Mouse (Mus musculus) spleen, adult 12 weeks (tissue): ENCODE data around the gene Ppm1b.
"Not testable (repeated sequence)": the region's sequence is repeated elsewhere in the genome, so short reads cannot be mapped to it uniquely, and the experiment has no call there.

ENCODE experiments used
- DNase-seq: peaks from one replicate; pipeline ENCODE4 v3.0.0; 2022; ENCODE audit warnings: low spot score

Ppm1b gene

GRCm38 (mm10) chr17:84956441-84956840, at the start of gene Ppm1b:
Ppm1b (plus strand) TSS chr17:84956741.
- DNase-seq, result no peak

DNA sequence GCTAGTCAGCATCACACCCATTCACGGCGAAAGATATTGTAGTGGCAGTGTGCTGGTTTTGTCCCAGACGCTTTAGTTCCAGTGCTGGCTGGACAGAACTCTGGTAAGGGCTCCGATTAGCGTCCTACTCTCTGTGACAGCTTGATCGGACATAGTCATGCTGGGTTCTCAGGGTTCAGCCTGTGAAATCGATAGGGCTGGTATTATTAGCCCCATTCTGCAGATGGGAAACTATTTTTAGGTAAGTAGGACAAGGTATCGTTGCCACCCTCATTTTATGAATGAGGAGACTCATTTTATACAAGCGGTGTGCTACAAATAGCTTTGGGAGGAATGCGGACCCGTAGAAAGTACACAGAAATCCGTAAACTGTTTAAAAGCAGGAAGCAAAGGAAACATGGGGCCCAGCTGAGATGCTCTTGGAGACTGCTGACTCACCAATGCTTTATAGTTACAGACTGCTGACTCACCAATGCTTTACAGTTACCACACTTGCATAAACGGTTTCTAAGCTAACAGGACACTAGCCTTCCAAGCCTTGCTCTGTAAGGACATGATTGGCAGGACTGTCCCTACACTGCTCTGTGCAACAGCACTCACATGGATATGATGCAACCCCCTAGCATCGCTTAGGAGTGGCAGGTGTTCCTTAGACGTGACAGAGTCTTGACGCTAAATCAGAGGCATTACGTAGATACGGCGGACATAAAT, 34.7 kb upstream of the Ppm1b start:
- no peak for DNase-seq

- no peak for DNase-seq
These were observed 31.8 kb upstream of the Ppm1b start for GRCm38 (mm10) chr17:84924779-84925178.

- no peak for DNase-seq
These were observed 30.3 kb upstream of the Ppm1b start for GRCm38 (mm10) chr17:84926233-84926632.

- DNase-seq, result no peak
These were observed 29.0 kb upstream of the Ppm1b start for GRCm38 (mm10) chr17:84927580-84927979.

DNA sequence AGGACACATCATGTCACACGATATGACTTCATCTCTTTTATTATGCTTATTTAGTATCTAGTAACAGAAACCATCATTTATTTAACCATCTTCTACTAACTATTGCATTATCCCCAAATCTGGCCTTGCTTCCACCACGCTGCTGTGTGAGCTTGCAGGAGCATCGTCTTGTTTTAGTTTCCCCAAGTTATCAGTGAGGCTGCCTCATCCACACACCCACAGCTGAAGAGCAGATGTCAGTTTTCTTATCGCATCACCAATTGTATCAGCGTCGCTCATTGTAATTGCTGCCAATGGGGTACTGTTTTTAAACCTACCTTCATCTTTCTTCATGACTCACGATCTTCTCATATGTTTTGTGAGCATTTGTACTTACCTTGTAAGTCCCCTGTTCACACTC, 23.6 kb upstream of the Ppm1b start:
- DNase-seq, result no peak

- peak; percentile 29 for DNase-seq
These were observed 22.6 kb upstream of the Ppm1b start for GRCm38 (mm10) chr17:84933968-84934367.

DNA sequence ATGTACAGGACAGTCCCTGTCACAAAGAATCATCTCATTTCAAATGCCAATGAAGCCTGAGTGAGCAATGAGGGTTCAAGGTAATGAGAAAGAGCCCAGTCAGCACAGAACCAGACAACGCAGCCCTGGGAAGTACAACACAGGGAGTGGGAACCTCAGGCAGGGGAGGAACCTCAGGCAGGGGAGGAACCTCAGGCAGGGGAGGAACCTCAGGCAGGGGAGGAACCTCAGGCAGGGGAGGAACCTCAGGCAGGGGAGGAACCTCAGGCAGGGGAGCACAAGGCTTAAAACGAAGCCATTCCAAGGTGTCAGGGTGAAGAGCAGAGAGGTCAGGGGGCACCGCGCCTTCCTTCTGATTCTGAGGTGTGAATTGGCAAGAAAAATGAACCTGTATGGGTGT, 20.9 kb upstream of the Ppm1b start:
- not testable (repeated sequence) for DNase-seq

GRCm38 (mm10) chr17:84936301-84936700, 20.2 kb upstream of the Ppm1b start:
- no peak for DNase-seq

- no peak for DNase-seq
These were observed 19.7 kb upstream of the Ppm1b start for GRCm38 (mm10) chr17:84936809-84937208.

DNA sequence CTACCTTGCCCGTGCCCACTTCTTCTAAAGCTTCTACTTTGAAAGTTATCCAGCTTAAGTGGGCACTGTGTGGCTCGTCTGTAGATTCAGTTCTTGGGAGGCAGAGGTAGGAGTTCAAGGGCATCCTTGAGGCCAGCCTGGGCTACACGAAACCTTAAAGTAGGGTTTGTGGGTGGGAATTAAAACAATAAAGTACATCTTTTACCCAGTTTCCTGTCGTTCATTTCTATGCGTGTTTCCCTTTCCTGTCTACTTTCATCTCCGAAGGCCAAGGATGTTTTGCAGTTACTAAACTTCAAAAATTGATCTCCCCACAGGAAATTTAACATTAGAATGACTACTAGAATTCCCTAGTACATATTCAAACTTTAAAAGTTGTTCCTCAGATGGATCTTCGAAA, 19.3 kb upstream of the Ppm1b start:
- DNase-seq, result no peak

- DNase-seq, result no peak
These were observed 18.3 kb upstream of the Ppm1b start for GRCm38 (mm10) chr17:84938215-84938614.

DNA sequence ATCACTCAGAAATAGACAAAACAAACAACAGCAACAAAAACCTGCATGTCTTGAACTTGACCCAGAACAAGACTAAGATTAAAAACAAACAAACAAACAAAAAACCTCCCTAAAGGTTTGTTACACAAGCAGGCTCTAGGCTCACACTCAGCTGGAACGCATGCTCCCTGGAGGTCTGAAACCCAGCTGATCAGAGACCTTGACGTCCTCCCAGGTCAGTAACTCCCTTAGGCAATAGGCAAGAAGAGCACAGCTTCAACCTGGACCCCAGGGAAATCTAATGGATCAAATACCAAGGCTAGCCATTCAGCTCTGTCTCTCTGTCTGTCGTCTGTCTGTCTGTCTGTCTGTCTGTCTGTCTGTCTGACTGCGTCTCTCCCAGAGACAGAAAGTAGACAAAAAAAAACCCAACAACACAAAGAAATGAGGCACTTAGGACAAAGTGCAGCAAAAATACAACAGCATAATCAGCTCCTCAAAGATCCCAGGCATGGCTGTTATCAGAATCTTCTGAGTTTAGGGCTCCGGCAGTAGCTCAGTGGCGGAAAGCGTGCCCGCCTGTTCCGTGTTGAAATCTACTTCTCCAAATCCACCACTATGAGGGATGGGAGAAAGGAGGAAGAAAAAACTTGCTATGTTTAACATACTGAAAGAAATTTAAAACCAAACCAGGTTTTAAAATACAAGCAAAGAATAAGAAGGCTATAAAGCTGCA, 16.4 kb upstream of the Ppm1b start:
- DNase-seq, result no peak

- no peak for DNase-seq
These were observed 15.2 kb upstream of the Ppm1b start for GRCm38 (mm10) chr17:84941291-84941868.

DNA sequence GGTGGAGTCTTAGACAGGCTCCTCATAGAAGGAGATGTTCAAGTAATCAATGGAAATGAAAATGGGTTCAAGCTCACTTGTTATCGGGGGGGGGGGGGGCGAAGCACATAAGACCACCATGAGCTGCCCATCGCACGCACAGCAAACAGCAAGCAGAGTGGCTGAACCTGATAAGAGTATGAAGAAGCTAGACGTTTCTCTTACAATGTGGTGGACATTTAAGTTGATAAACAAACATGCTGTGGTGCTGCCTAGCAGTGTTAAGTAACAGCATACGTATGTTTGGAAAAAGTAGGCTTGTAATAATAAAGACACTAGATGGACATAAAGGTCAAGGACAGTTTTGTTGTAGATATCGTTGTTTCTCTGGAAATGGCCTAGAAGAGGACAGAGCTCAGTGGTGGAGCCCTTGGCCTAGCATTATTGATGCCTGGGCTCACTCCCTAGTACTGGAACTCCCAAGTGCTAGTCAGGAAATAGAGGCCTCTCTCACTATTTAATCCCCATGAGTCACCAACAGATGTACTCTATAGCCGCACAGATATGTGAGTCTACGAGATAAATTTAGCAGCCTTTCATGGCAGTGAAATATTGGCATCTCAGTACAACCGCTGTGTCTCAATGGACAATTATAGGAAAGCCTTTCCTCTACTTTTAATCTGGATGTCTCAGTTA, 14.0 kb upstream of the Ppm1b start:
- DNase-seq, result no peak

- DNase-seq, result no peak
These were observed 13.5 kb upstream of the Ppm1b start for GRCm38 (mm10) chr17:84943033-84943393.

DNA sequence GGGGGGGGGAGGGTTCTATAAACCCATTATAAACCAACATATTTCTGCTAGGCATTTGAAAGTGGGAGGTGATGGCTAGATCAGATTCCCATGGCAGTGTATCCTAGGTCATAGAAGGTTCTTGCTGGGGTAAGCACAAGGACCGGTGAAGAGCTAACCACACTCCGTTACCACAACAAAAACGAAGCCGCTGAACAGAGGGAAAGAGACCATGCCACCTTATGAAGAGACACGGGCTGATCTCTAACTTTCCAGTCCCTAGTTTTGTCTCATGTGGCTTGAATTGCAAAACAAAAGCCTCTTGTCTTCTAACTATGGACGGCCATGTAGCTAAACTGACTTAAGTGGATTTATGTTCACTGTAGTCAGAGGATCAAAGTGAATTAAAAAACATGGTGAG, 12.2 kb upstream of the Ppm1b start:
- no peak for DNase-seq

DNA sequence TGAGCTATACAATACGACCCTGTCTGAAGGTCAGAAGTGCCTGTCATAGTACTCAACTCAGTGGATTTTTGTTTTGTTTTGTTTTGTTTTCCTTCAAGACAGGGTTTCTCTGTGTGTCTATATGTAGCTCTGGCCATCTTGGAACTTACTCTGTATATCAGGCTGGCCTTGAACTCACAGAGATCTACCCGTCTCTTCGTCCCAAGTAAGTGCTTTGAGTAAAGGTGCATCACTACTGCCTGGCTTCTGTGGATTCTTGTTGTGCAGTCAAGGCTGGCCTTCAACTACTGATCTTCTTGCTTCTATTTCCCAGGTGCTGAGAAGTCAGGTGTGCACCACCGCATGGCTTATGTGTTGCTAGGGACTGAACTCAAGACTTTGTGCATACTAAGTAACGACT, 4.0 kb upstream of the Ppm1b start:
- DNase-seq, result no peak

DNA sequence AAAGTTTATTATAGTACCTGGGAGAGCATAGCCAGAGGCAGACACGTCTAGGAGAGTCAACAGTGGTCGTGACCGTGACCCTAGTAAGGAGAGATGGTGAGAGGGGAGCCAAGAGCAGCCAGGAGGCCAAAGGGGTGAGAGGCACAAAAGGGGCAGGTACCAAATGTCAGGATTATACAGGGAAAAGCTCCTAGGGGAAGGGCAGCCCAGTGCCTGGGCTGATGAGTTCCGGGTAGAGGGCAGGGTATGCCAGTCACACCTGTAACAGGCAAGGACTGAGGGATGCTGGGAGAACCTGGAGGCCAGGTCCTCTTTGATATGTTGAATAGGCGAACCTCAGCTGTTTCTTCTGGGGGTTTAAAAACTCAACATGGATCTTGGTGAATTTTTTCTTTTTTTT, 2.8 kb upstream of the Ppm1b start:
- DNase-seq, result no peak

GRCm38 (mm10) chr17:84954881-84955280, 1.7 kb upstream of the Ppm1b start:
- no peak for DNase-seq

- peak; percentile 89 for DNase-seq
These were observed 468 bp downstream of the Ppm1b start for GRCm38 (mm10) chr17:84956931-84957486.

DNA sequence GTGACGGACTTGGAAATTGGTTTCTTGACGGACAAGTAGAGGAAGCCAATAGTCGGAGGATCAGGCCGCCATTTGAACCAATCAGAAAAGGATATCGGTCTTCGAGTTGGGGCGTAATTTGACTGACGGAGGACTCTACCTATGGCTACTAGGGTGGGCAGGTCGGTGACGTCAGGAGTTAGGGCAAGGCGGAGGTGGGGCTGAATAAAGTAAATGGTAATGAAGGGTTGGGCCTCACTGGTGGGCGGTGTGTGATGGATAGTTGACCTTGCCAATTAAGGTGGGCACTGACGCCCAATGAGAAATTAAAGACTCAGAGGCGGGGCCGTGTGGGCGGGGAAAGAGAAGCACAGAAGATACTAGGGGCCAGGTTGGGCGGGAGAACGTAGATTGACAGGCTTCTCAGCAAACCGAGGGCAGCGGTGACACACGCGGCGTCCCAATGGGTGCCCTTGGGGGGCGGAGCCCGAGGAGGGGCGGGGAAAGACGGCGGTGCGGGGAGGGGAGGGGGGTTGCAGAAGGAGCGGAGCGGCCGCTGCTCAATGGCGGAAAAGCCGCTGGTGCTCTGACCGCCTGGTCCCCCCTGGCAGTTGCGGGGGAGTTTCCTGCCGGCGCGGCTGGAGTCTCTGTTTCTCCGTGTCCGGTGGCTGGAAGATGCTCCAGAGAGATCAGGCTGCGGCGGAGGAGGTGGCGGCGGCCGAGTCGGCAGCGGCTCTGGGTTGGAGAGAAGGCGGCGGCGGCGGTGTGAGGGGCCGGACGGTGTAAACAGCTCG, 1.1 kb downstream of the Ppm1b start:
- peak; percentile 100 for DNase-seq
